Mouse (Mus musculus) macrophage (primary cell): ENCODE measurements around the gene Kmo. TPM values are rescaled to one million over a fixed set of nuclear protein-coding genes. Genes with fewer than 3 reads are reported as not detected.
A peak's percentile ranks its signal among the peaks of the same experiment; 100 is the strongest.

Experiments
- H3K27ac ChIP-seq: fragments of 350-480 bp; formaldehyde crosslinking; 2 replicates; pipeline ENCODE4 v1.9.0; 2021
- H3K36me3 ChIP-seq: fragments of 350-480 bp; formaldehyde crosslinking; 2 replicates; pipeline ENCODE4 v1.9.0; 2021; ENCODE audit errors: inconsistent target
- H3K4me3 ChIP-seq: fragments of 350-480 bp; formaldehyde crosslinking; 2 replicates; pipeline ENCODE4 v1.9.0; 2021; ENCODE audit errors: inconsistent target
- H3K79me2 ChIP-seq: fragments of 350-480 bp; formaldehyde crosslinking; 2 replicates; pipeline ENCODE4 v1.9.0; 2021; ENCODE audit errors: inconsistent target
- WGBS: methylation state at CpG from one replicate; pipeline ENCODE4 v1.1.7; 2026; ENCODE audit warnings: inconsistent platforms; ENCODE audit not compliant: missing documents; 5-methylcytosine and 5-hydroxymethylcytosine counted together
- polyA plus RNA-seq: library from polyadenylated mRNA; stranded (reverse); fragments of 250-400 nt; gene quantifications from 3 replicates; pipeline ENCODE4 v1.2.4, GENCODE M21; 2018; ENCODE audit warnings: inconsistent platforms

Kmo gene
- polyA plus RNA-seq, 1 experiment from 2014 or later: 2.1 TPM

- no peaks in the 10 kb centered on the region for H3K36me3 ChIP-seq
- 98% methylated on average over 4 of the region's 4 CpGs for WGBS
- no peak overlapping the region for H3K27ac ChIP-seq
Measured at GRCm38 (mm10) chr1:175648615-175649014, 28.4 kb downstream of the Kmo start.

GRCm38 (mm10) chr1:175659900-175660299 is 39.7 kb downstream of the Kmo start:
- no peaks in the 10 kb centered on the region for H3K79me2 ChIP-seq
- H3K4me3 ChIP-seq: no peak overlapping the region
- H3K27ac ChIP-seq: peak overlapping the region; percentile 41
- 3% methylated on average over 4 of the region's 4 CpGs for WGBS
- H3K36me3 ChIP-seq: no peaks in the 10 kb centered on the region

More at GRCm38 (mm10) chr1:175648615-175649014, 28.4 kb downstream of the Kmo start:
- no peaks in the 10 kb centered on the region for H3K79me2 ChIP-seq
- H3K4me3 ChIP-seq: no peak overlapping the region

- Histone ChIP-seq H3K79me2 (no peaks in the 10 kb centered on the region), H3K36me3 (no peaks in the 10 kb centered on the region), H3K27ac (no peak overlapping the region), H3K4me3 (no peak overlapping the region)
- WGBS: 73% methylated on average over 4 of the region's 5 CpGs
Measured at GRCm38 (mm10) chr1:175668666-175669405, 48.7 kb downstream of the Kmo start.

GRCm38 (mm10) chr1:175669456-175669855 is 49.3 kb downstream of the Kmo start:
- Histone ChIP-seq H3K79me2 (no peaks in the 10 kb centered on the region), H3K27ac (no peak overlapping the region), H3K4me3 (no peak overlapping the region), H3K36me3 (no peaks in the 10 kb centered on the region)
- 84% methylated on average over 3 of the region's 3 CpGs for WGBS

- H3K36me3 ChIP-seq: no peaks in the 10 kb centered on the region
- WGBS: 75% methylated on average over 7 of the region's 7 CpGs
- no peak overlapping the region for H3K27ac ChIP-seq
- no peak overlapping the region for H3K4me3 ChIP-seq
- no peaks in the 10 kb centered on the region for H3K79me2 ChIP-seq
Measured at GRCm38 (mm10) chr1:175670042-175670441, 49.9 kb downstream of the Kmo start.

GRCm38 (mm10) chr1:175671626-175672025 is 51.4 kb downstream of the Kmo start:
- Histone ChIP-seq H3K36me3 (no peaks in the 10 kb centered on the region), H3K79me2 (no peaks in the 10 kb centered on the region), H3K4me3 (no peak overlapping the region), H3K27ac (no peak overlapping the region)
- 5% methylated on average over 1 of the region's 1 CpGs for WGBS

GRCm38 (mm10) chr1:175673563-175674325 is 53.6 kb downstream of the Kmo start:
- H3K27ac ChIP-seq: no peak overlapping the region
- 74% methylated on average over 7 of the region's 7 CpGs for WGBS
- H3K4me3 ChIP-seq: no peak overlapping the region
- H3K36me3 ChIP-seq: no peaks in the 10 kb centered on the region
- no peaks in the 10 kb centered on the region for H3K79me2 ChIP-seq

GRCm38 (mm10) chr1:175675116-175675515 is 54.9 kb downstream of the Kmo start:
- H3K4me3 ChIP-seq: no peak overlapping the region
- H3K79me2 ChIP-seq: no peaks in the 10 kb centered on the region
- WGBS: 91% methylated on average over 6 of the region's 6 CpGs
- H3K27ac ChIP-seq: no peak overlapping the region
- H3K36me3 ChIP-seq: no peaks in the 10 kb centered on the region

- no peak overlapping the region for H3K4me3 ChIP-seq
- 84% methylated on average over 6 of the region's 6 CpGs for WGBS
- no peaks in the 10 kb centered on the region for H3K36me3 ChIP-seq
- no peaks in the 10 kb centered on the region for H3K79me2 ChIP-seq
- H3K27ac ChIP-seq: no peak overlapping the region
Measured at GRCm38 (mm10) chr1:175677459-175677858, 57.3 kb downstream of the Kmo start.

- no peaks in the 10 kb centered on the region for H3K36me3 ChIP-seq
- no peak overlapping the region for H3K4me3 ChIP-seq
- 76% methylated on average over 6 of the region's 6 CpGs for WGBS
- no peak overlapping the region for H3K27ac ChIP-seq
- H3K79me2 ChIP-seq: no peaks in the 10 kb centered on the region
Measured at GRCm38 (mm10) chr1:175680995-175681394, 60.8 kb downstream of the Kmo start.

- Histone ChIP-seq H3K36me3 (no peaks in the 10 kb centered on the region), H3K4me3 (peak overlapping the region; percentile 70), H3K27ac (no peak overlapping the region), H3K79me2 (peaks cover 16% of the 10 kb centered on the region; the same call in 1 of the 2 replicates)
- WGBS: 1% methylated on average over 21 of the region's 22 CpGs
Measured at GRCm38 (mm10) chr1:175691686-175692245, 71.6 kb downstream of the Kmo start.

GRCm38 (mm10) chr1:175692246-175692996 is 72.2 kb downstream of the Kmo start, which contains the start of the genes Opn3 and Chml:
TSS of gene Opn3 (minus strand) at chr1:175692776.
TSS of gene Chml (minus strand) at chr1:175692901.
- under 1% methylated on average over 72 of the region's 73 CpGs for WGBS
- Histone ChIP-seq H3K79me2 (peaks cover 16% of the 10 kb centered on the region; the same call in 1 of the 2 replicates), H3K36me3 (no peaks in the 10 kb centered on the region), H3K4me3 (peak within 1 kb of the TSS; percentile 70), H3K27ac (no peak within 1 kb of the TSS)

GRCm38 (mm10) chr1:175692997-175693361 is 72.8 kb downstream of the Kmo start:
- H3K79me2 ChIP-seq: peaks cover 16% of the 10 kb centered on the region; the same call in 1 of the 2 replicates
- no peaks in the 10 kb centered on the region for H3K36me3 ChIP-seq
- H3K27ac ChIP-seq: no peak overlapping the region
- H3K4me3 ChIP-seq: peak overlapping the region; percentile 52
- 2% methylated on average over 15 of the region's 17 CpGs for WGBS

GRCm38 (mm10) chr1:175693429-175693960 is 73.3 kb downstream of the Kmo start:
- WGBS: 37% methylated on average over 12 of the region's 12 CpGs
- H3K27ac ChIP-seq: no peak overlapping the region

More at GRCm38 (mm10) chr1:175693429-175693960, 73.3 kb downstream of the Kmo start:
- Histone ChIP-seq H3K79me2 (peaks cover 16% of the 10 kb centered on the region; the same call in 1 of the 2 replicates), H3K4me3 (peak overlapping the region; percentile 52), H3K36me3 (no peaks in the 10 kb centered on the region)
